10 mouse cellular contexts compared by ENCODE assay signal in genomic region chr1:183134427-183134826, GRCm38 (mm10).
A peak's percentile ranks its signal among the peaks of the same experiment; 100 is the strongest.
DNase-seq lines count a peak whose midpoint lies in the region; ATAC-seq and TF ChIP-seq lines count a peak whose summit lies in the region.
"Had no signal": no experiment of that assay in that cellular context is flagged by ENCODE, and none has a peak within 500 bp of the region (broad histone marks: within the 10 kb centered on the region; RNA-seq: fewer than 3 reads in every experiment).

No protein-coding gene starts in this region.

- H3K9me3 ChIP-seq in heart, embryonic 13.5 days, result no peaks in the 10 kb centered on the region
- H3K9me3 ChIP-seq in heart, embryonic 12.5 days (replicated peaks), result no peaks in the 10 kb centered on the region
- no peaks in the 10 kb centered on the region for H3K9me3 ChIP-seq in liver, postnatal 0 days (ENCODE audit: low read length)
- no peaks in the 10 kb centered on the region for H3K9me3 ChIP-seq in midbrain, embryonic 14.5 days (ENCODE audit: control insufficient read depth, low read length)

- no peak for TF ChIP-seq POLR2A in embryonic fibroblast, embryonic 13.5 days (IDR thresholded peaks at IDR 0.05; ENCODE audit: low read depth, low read length)

- no peak for ATAC-seq in heart, embryonic 13.5 days (ENCODE audit: extremely low read depth, insufficient number of reproducible peaks, low FRiP score, low TSS enrichment)
- ATAC-seq in heart, embryonic 12.5 days (ENCODE audit: insufficient number of reproducible peaks, low FRiP score), result no peak
- ATAC-seq in liver, postnatal 0 days, result peak; percentile 77
- no peak for ATAC-seq in midbrain, embryonic 14.5 days (ENCODE audit: low FRiP score, low TSS enrichment)

- TF ChIP-seq CTCF in embryonic fibroblast, embryonic 13.5 days (IDR thresholded peaks at IDR 0.05; ENCODE audit: borderline replicate concordance, insufficient read depth, low read length), result no peak
- TF ChIP-seq CTCF in liver, postnatal 0 days (IDR thresholded peaks at IDR 0.05; ENCODE audit: low read depth), result no peak

- no peak overlapping the region for H3K9ac ChIP-seq in heart, embryonic 13.5 days
- no peak overlapping the region for H3K9ac ChIP-seq in heart, embryonic 12.5 days
- no peak overlapping the region for H3K9ac ChIP-seq in liver, postnatal 0 days (replicated peaks)
- no peak overlapping the region for H3K9ac ChIP-seq in midbrain, embryonic 14.5 days (replicated peaks; ENCODE audit: low read length)
- H3K9ac ChIP-seq: hindbrain, embryonic 14.5 days had no signal

- H3K4me3 ChIP-seq in heart, embryonic 13.5 days, result no peak overlapping the region
- no peak overlapping the region for H3K4me3 ChIP-seq in heart, embryonic 12.5 days
- no peak overlapping the region for H3K4me3 ChIP-seq in embryonic fibroblast, embryonic 13.5 days (ENCODE audit: insufficient read depth, low read length)
- no peak overlapping the region for H3K4me3 ChIP-seq in liver, postnatal 0 days (ENCODE audit: low read depth, low read length)
- no peak overlapping the region for H3K4me3 ChIP-seq in midbrain, embryonic 14.5 days (replicated peaks; ENCODE audit: low read depth, low read length)

- DNase-seq in CD4-positive helper T cell, adult 2 months (ENCODE audit: low read depth, low spot score), result peak; percentile 55
- DNase-seq in liver, postnatal 0 days, result no peak
- no peak for DNase-seq in layer of hippocampus, adult 11-12 months (ENCODE audit: low spot score)
- DNase-seq in spleen, adult 12 weeks (ENCODE audit: low spot score), result no peak
- DNase-seq in midbrain, embryonic 14.5 days, result no peak
- DNase-seq: kidney, postnatal 4 days had no signal

- no peak overlapping the region for H3K4me2 ChIP-seq in heart, embryonic 13.5 days
- no peak overlapping the region for H3K4me2 ChIP-seq in heart, embryonic 12.5 days
- no peak overlapping the region for H3K4me2 ChIP-seq in liver, postnatal 0 days (ENCODE audit: low read depth, low read length)
- H3K4me2 ChIP-seq in midbrain, embryonic 14.5 days (ENCODE audit: low read length), result no peak overlapping the region
- H3K4me2 ChIP-seq: hindbrain, embryonic 14.5 days had no signal

- WGBS in heart, embryonic 13.5 days, result 48% methylated on average over 4 of the region's 4 CpGs
- WGBS in heart, embryonic 12.5 days, result 45% methylated on average over 4 of the region's 4 CpGs
- WGBS in liver, postnatal 0 days (ENCODE audit: insufficient replicate concordance), result 49% methylated on average over 4 of the region's 4 CpGs
- WGBS in midbrain, embryonic 14.5 days, result 90% methylated on average over 4 of the region's 4 CpGs

- TF ChIP-seq EP300 in liver, postnatal 0 days (IDR thresholded peaks at IDR 0.05; ENCODE audit: low read depth), result no peak

- H3K4me1 ChIP-seq in heart, embryonic 13.5 days, result peaks cover 55% of the 10 kb centered on the region
- H3K4me1 ChIP-seq in heart, embryonic 12.5 days (replicated peaks), result peaks cover 52% of the 10 kb centered on the region
- H3K4me1 ChIP-seq in embryonic fibroblast, embryonic 13.5 days (ENCODE audit: control insufficient read depth, insufficient read depth, low read length), result peaks cover 29% of the 10 kb centered on the region
- no peaks in the 10 kb centered on the region for H3K4me1 ChIP-seq in liver, postnatal 0 days (ENCODE audit: insufficient read depth)
- no peaks in the 10 kb centered on the region for H3K4me1 ChIP-seq in midbrain, embryonic 14.5 days (ENCODE audit: control insufficient read depth, insufficient read depth, low read length)

- H3K36me3 ChIP-seq in heart, embryonic 13.5 days, result peaks cover 10% of the 10 kb centered on the region
- H3K36me3 ChIP-seq in heart, embryonic 12.5 days, result peaks cover 5% of the 10 kb centered on the region
- 0 out of 2 replicates have a peak, but pooled peaks cover 2% of the 10 kb centered on the region for H3K36me3 ChIP-seq in liver, postnatal 0 days (replicated peaks; ENCODE audit: insufficient read depth, low read length)
- peaks cover 4% of the 10 kb centered on the region; the same call in 1 of the 2 replicates for H3K36me3 ChIP-seq in midbrain, embryonic 14.5 days (ENCODE audit: control insufficient read depth, insufficient read depth, low read length)

- H3K27ac ChIP-seq in heart, embryonic 13.5 days (replicated peaks), result peak overlapping the region; percentile 36
- no peak overlapping the region for H3K27ac ChIP-seq in heart, embryonic 12.5 days (ENCODE audit: poor library complexity, severe bottlenecking)
- H3K27ac ChIP-seq in embryonic fibroblast, embryonic 13.5 days (ENCODE audit: insufficient read depth, low read length), result 0 out of 2 replicates have a peak overlapping the region, but pooled peaks have one; percentile 5
- no peak overlapping the region for H3K27ac ChIP-seq in liver, postnatal 0 days (ENCODE audit: low read depth)
- H3K27ac ChIP-seq in midbrain, embryonic 14.5 days (replicated peaks; ENCODE audit: low read depth, low read length), result no peak overlapping the region
- H3K27ac ChIP-seq: hindbrain, embryonic 14.5 days had no signal

- H3K27me3 ChIP-seq in heart, embryonic 13.5 days (replicated peaks), result no peaks in the 10 kb centered on the region
- no peaks in the 10 kb centered on the region for H3K27me3 ChIP-seq in heart, embryonic 12.5 days (replicated peaks)
- no peaks in the 10 kb centered on the region for H3K27me3 ChIP-seq in liver, postnatal 0 days (ENCODE audit: insufficient read depth, low read length)
- H3K27me3 ChIP-seq in midbrain, embryonic 14.5 days (ENCODE audit: control insufficient read depth, insufficient read depth, low read length), result no peaks in the 10 kb centered on the region

Comparison
In these comparisons a context has a peak if more than half of its experiments do, and no peak if none do; other contexts are left out.
1. H3K27ac ChIP-seq: peak in heart, embryonic 13.5 days (single experiment) and embryonic fibroblast, embryonic 13.5 days (single experiment); none in heart, embryonic 12.5 days (single experiment), liver, postnatal 0 days (single experiment) and midbrain, embryonic 14.5 days (single experiment).